Mouse (Mus musculus) c-Kit-positive CD71-positive TER-119-positive erythroid progenitor cells, embryonic 14.5 days (primary cell): Measurements from ENCODE around the gene Immt.

Experiments used
- DNase-seq: peaks from one replicate; pipeline ENCODE4 v3.0.0-alpha.2; 2013; ENCODE audit warnings: low spot score

The Immt gene

GRCm38 (mm10) chr6:71830690-71831580, at the start of gene Immt:
Gene Immt, plus strand, starts transcription at chr6:71831331.
- peak; percentile 93 for DNase-seq

- DNase-seq, result no peak
Observed at GRCm38 (mm10) chr6:71783165-71783564, 48.0 kb upstream of the Immt start.

- no peak for DNase-seq
Observed at GRCm38 (mm10) chr6:71788348-71788747, 42.8 kb upstream of the Immt start.

DNA sequence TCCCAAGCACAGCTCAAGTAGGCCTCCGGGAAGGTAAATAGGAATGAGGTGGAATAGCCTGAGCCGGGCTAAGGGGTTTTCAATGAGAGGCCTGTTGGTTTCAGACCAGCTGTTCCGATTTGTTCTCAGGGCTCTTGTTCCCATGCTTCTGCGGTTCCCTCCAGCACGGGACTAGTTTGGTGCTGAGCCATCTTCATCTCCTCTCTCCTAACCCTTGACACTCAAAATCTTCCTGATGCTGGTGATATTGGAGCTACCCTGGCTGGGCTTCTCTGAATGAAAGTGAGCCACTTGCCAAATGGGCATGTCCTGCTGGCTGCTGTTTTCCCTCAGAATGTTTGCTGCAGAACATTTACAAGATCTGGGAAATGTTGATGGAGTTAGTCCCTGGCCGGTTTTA, 39.4 kb upstream of the Immt start:
- DNase-seq, result no peak

DNA sequence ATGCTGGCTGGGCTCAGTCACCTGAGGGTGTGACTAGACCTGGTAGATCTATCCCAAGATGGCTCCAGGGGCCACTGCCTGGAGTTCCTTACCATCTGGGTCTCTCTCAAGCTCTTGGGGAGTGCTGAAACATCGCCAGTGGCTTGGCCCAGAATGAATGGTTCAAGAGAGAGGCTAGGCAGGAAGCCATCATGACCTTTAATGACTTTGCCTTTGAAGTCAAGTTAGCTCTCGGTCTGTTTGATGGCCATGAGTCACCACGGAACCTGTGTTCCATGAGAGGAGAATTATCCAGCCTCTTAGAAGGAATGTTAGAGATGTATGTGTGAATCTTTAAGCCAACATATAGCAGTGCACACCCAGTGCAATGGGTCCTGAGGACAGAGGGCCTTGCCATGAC, 31.7 kb upstream of the Immt start:
- DNase-seq, result no peak

DNA sequence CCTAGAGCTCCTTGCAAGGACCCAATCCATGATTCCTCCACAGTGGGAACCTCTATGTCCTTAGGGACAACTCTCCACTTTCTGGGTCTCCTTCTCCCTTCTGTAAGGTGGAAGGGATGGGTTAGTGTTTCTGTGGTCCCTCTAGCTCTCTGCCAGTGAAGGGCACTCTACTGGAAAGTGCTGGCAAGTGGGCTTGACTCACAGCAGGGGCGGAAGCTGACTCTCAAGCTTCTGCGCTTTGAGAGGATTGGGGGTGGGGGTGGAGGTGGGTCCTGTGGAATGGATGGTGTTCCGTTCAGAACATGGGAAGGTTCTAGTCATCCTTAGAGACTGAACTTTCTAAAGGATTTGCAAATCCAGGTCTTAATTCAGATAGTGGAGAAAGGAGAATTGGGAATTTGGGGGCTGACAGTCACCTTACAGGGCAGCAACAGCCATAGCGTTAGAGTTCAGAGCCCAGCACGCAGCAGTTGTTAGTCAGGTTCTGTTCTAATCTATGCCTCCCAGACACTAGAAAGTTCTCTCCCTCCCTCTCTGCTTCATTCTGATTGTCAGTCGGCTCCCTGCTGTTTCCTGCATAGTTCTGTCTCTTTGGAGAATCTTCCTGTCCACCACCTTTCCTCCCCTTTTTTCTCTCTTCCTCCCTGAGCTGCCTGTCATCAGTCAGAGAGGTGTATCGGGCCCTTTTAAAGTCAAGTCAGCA, 30.0 kb upstream of the Immt start:
- DNase-seq, result peak; percentile 74

GRCm38 (mm10) chr6:71801714-71802094, 29.4 kb upstream of the Immt start:
- no peak for DNase-seq

GRCm38 (mm10) chr6:71803609-71804008, 27.5 kb upstream of the Immt start:
- DNase-seq, result no peak

DNA sequence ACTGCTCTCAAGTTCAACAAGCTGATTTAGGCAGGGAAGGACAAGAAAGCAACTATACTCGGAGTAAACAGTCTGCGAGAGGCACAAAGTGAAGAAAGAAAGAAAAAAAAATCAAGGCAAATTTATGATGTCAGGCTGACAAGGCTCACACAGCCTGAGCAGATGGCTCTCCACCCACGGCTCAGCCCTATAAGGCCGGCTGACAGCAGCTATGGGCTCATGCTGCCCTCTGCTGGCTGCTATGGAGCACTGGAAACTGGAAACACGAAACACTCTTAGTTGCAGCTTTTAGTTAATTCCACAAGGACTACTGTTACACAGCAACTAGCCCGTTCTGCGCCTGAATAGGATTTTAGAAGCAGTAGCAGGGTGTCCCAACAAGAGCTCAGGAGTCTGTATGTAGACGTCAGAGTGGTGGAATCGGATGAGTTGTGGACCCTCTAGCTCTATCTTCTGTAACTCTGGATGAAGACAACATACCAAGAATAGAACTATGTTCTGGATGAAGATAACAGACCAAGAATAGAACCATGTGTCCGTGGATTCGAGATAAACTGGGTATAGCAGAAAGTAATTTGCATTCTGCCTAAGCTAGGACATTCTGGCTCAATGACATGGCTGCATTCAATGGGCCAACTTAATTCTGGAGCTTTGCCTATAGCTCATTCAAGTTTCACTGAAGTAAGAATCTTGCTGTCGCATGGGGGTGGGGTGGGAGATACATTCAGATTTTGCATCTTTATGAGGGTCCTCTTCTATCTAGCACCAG, 26.9 kb upstream of the Immt start:
- peak; percentile 80 for DNase-seq

GRCm38 (mm10) chr6:71806713-71807112, 24.4 kb upstream of the Immt start:
- no peak for DNase-seq

DNA sequence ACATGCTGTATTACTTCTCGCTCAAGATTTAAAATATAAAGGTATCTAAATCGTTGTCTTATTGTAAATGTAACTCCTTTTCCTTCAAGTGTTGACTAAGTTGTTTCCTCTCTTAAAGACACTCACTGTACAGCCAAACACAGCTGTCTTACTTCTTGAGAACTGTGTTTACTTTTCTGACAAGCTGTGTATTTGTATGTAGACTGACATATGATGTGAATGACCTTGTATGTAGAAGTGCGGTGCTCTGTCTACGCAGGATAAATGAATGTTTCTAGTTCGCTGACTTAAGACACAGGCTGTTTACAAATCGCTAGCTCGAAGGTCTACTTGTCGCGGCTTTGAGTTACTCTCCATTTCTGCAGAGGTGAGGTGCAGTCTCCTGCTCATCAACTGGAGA, 21.2 kb upstream of the Immt start:
- DNase-seq, result no peak

- no peak for DNase-seq
Observed at GRCm38 (mm10) chr6:71812820-71813219, 18.3 kb upstream of the Immt start.

DNA sequence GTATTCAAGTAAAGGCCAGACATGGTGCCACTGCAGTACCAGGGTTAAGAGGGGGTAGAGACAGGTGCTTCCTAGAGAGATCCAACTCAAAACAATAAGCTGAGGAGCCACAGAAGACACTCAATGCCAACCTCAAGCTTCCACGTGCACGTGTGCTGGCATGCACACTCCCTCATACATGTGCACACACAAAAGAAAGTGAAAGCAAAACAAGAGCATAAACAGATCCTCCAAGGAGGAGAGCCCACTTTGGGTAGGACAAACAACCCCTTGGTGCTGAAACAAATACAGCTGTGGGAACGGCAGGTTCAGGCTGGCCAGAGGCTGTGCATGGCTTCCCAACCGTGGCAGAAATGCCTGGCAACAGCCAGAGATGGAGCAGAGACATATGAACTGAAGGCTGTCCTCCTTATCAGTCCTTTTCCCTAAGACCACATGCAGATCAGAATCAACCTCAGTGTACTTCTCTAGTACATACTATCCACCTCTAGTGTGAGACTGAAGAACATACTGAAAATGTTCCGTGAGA, 11.3 kb upstream of the Immt start:
- no peak for DNase-seq

DNA sequence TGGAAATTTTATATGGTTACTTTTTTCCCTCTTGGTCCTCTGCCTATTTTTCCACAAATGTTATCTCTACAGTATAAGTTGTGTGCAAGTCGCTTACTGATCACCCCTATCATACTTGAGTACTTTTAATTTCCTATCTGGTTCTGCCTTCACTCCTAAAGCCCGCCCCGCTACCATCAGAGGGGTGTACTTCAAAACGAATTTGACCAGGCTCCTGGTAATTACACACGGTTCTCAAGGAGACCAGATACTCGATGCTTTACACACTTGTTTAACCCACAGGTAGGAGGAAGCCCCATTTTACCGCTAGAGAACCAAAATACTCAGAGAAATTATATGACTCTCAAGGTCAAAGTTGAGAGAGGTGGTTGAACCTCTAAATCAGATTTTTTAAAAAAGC, 8.0 kb upstream of the Immt start:
- peak; percentile 45 for DNase-seq

DNA sequence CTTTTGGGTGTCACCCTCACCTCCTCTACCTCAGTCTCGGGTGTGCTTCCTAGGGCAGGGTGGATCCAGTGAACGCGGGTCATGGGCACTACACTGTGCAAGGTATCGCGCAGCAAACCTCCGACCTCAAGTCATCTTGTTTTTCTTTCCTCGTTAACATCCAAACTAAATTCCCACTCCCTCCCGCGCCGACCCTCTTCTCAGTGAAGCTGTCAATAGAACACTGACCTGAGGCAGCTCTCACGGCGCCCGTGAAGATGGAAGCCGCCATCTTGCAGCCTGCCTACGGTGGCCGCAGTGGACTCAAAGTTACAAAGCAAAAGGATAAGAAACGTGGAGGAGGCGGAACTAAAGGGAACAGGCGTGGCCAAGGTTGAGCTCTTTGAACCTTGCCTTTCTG, 7.6 kb upstream of the Immt start:
- DNase-seq, result peak; percentile 90

DNA sequence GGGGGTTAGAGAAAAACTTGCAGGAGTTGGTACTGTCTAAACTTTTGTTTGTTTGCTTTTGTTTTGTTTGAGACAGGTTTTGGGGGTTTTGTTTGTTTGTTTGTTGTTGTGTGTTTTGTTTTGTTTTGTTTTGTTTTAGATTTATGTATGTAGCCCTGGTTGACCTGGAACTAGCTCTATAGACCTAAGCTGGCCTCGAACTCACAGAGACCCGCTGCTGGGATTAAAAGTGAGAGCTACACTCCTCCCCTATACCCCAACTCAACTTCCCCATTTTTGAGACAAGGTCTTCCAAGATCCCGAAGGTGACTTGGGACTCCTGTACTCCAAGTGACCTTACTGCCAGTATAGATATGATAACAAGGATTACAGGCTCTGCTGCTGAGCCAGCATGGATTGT, 7.2 kb upstream of the Immt start:
- no peak for DNase-seq

- no peak for DNase-seq
Observed at GRCm38 (mm10) chr6:71826869-71827268, 4.3 kb upstream of the Immt start, which contains the start of gene Mrpl35. Gene Mrpl35, minus strand, starts transcription at chr6:71826969.

DNA sequence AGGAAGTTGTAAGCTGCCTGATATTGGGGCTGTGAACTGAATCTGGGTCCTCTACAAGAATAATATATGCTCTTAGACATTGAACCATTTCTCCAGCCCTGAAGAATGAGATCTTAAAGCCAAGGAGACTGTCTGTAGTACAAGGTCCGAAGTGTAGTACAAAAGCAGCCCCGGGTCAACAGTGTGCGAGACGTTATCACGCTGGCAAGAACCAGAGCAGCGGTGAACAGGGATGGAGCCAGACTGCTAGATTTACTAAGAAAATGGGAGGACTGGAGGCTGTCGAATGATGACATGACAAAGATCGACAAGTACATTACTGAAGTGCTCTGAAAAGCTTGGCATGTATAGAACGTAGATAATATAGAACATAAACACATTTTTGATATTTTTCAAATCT, 1.4 kb upstream of the Immt start:
- DNase-seq, result no peak

DNA sequence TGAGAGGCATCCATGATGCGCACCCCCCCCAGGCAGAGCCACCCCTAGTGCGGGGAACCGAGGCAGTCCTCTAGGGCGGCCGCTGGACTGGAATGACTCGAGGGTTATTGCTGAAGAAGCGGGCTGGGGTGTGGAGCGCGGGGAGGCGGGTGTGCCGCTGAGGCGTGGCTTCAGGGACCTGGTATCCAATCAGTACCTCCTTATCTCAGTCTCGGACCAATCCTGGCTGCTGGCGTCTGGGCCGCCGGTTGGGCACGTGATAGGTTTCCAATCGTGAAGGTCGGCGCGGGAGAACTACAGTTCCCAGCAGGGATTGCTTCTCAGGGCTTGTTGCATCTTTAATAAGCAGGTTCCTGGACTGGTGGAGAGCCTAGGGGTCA, 440 bp downstream of the Immt start:
- peak; percentile 94 for DNase-seq

GRCm38 (mm10) chr6:71836811-71837210, 5.7 kb downstream of the Immt start:
- no peak for DNase-seq

GRCm38 (mm10) chr6:71839815-71840214, 8.7 kb downstream of the Immt start:
- DNase-seq, result no peak

- DNase-seq, result no peak
Observed at GRCm38 (mm10) chr6:71840597-71841290, 9.6 kb downstream of the Immt start.
